Mouse (Mus musculus) erythroblast, adult 5-6 weeks (primary cell): ENCODE measurements around the gene Sema5a. TPM values are rescaled to one million over a fixed set of nuclear protein-coding genes. Genes with fewer than 3 reads are reported as not detected.

Experiments
- ATAC-seq: replicated peaks from 2 replicates; pipeline ENCODE4 v1.8.0; 2016; ENCODE audit warnings: moderate number of reproducible peaks, mild to moderate bottlenecking, moderate TSS enrichment, inconsistent platforms; ENCODE audit not compliant: poor library complexity, low FRiP score, severe bottlenecking
- total RNA-seq, 2 experiments: library from RNA; stranded (forward) in 1 of 2; stranded (reverse) in 1 of 2; fragments of 150-400 nt in 1 of 2; fragments of 200-764, 138-1000 nt in 1 of 2; gene quantifications; 2 replicates each; pipeline versions ENCODE4 v1.2.3 to v1.2.4; 2015 to 2017; ENCODE audit warnings: low replicate concordance in 2 of 2

Gene Sema5a
- total RNA-seq, 2 experiments from 2014 or later: not detected

- ATAC-seq: no peak
Measured at GRCm38 (mm10) chr15:32718293-32718963, 473.8 kb downstream of the Sema5a start.

GRCm38 (mm10) chr15:32718964-32719311 lies 474.3 kb downstream of the Sema5a start:
- no peak for ATAC-seq

GRCm38 (mm10) chr15:32730839-32731238 lies 486.2 kb downstream of the Sema5a start:
- no peak for ATAC-seq

Other genes with a start within 250 kb of the Sema5a start
- gene Tas2r119, start 67.5 kb upstream of the Sema5a start, total RNA-seq (2015; ENCODE audit: low replicate concordance): not detected in 2 replicates
- gene Tas2r119, start 67.5 kb upstream of the Sema5a start, total RNA-seq (2017; ENCODE audit: low replicate concordance): not detected in 2 replicates